Mouse (Mus musculus) spleen, postnatal 10 days (tissue): Measurements from ENCODE around the gene Vmn1r232.

Source experiments
- DNase-seq, 2 experiments: peaks; one replicate each; pipeline ENCODE4 v3.0.0; 2021 to 2022; ENCODE audit warnings: low spot score in 2 of 2

The Vmn1r232 gene

GRCm38 (mm10) chr17:20919614-20920013 lies at the start of gene Vmn1r232:
Gene Vmn1r232 (minus strand): TSS chr17:20919714.
- no peak for DNase-seq

- no peak for DNase-seq
These were observed 47.2 kb upstream of the Vmn1r232 start for GRCm38 (mm10) chr17:20966681-20967080.

DNA sequence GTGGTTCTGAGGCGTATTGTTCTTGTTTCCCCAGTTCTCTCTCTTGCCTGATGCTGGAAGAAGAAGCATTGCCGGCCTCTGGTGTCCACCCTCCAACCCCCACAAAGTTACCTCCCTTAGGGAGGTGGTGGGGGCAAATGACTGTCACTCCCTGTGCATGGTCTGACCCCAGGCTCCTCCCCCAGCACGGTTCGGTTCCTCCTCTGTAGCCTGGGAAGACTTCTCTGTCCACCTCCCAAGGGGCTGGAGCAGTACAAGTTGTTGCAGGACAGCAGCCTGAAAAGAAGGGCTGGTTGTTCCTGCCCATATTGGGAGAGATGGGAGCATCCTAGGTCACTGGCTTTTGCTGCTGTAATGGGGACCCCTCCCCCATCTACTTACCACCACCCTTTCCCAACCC lies 45.9 kb upstream of the Vmn1r232 start:
- no peak for DNase-seq

DNA sequence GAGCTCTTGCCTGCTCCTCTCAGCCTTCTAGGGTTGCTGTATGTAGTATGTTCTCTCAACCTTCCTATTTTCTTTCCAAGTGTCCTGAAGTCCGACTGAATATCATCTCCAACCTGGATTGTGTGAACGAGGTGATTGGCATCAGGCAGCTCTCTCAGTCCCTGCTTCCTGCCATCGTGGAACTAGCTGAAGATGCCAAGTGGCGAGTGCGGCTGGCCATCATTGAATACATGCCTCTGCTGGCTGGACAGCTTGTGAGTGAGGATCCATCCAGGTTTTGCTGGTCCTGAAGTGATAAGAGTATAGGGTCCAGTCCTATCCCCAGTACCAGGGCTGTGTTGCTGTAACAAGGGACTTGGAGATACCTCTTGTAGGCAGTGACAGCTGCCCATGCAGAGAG lies 40.9 kb upstream of the Vmn1r232 start:
- no peak for DNase-seq

- DNase-seq: no peak
These were observed 27.1 kb upstream of the Vmn1r232 start for GRCm38 (mm10) chr17:20946636-20947035.

DNA sequence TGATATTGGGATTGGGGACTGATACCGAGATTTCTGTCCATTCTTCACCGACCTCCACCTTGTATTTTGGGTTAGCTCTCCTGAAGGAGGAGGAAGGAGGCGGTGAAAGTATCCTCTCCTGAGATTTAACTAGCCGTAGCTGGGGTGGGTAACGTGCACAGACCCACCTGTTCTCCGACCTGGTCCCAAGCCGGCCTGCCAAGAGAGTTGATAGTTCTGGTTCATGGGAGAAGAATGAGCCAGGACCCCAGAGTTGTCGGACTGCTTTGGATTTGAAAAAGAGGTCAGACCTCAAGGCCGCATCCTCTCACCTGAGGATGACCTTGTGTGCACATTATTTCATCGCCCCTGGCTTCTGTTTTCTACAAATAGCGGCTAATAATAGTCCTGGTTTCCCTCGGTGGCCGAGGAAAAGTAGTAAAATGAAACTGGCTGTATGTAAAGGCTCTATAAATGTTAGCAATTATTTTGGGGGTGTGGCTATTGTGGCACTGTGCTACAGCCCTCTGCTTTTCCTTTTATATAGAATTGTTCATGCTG lies 26.6 kb upstream of the Vmn1r232 start:
- peak; percentile 28 to 32 for DNase-seq

DNA sequence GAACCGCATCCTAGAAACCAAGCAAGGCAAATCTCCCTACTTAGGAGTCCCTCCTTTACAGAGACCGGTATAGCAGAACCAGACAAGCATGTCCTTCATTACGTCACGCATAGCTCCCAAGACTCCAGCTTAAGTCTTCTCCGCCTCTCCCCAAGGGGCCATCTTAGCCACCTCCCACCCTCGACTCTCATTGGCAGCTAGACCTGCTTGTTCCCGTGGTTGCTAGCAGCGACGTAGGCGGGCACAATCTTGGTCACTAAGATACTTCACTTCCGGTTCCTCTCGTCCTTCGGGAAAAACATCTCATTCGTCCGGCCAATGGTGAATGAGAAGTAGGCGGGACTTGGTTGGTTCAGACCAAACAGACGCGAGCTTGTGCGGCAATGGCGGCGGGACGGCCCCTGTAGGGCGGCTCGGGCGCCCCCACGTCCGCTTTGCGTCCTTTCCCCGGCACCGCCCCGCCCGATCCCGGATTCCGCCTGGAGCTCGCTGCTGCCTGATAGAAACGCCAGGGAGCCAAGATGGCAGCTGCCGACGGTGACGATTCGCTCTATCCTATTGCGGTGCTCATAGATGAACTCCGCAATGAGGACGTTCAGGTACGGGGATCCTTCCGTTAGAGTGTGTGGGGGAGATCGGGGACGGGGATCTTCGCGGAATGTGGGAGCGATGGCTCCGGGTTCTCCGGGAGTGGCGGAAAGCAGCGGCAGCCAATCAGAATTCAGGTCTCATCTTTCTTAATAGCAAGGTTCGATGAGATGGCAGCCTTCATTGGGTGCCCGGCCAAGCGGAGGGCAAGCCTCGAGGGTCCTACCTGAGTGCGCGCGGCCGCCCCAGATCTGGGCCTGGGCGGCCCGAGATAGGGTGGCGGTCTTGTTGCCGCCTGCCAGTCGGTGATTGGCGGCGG lies 25.7 kb upstream of the Vmn1r232 start, which contains the start of gene Ppp2r1a:
Ppp2r1a (plus strand) TSS at position 327 of the 907 bp plus-strand sequence.
- DNase-seq: peak; percentile 96 to 97

GRCm38 (mm10) chr17:20944226-20944625 lies 24.7 kb upstream of the Vmn1r232 start:
- no peak for DNase-seq

- DNase-seq: no peak
These were observed 14.5 kb downstream of the Vmn1r232 start, which contains the start of gene Vmn1r231 for GRCm38 (mm10) chr17:20904991-20905390. Gene Vmn1r231 (minus strand): TSS chr17:20905091.
